Mouse (Mus musculus): ENCODE data around the gene Defa33. TPM values are rescaled to one million over a fixed set of nuclear protein-coding genes. Genes with fewer than 3 reads are reported as not detected.
"Not testable (repeated sequence)": the region's sequence is repeated elsewhere in the genome, so short reads cannot be mapped to it uniquely, and the experiment has no call there.

The Defa33 gene
- total RNA-seq (2015; ENCODE audit: low replicate concordance) (not detected in 2 replicates), total RNA-seq (2017; ENCODE audit: low replicate concordance) (not detected in 2 replicates)

DNA sequence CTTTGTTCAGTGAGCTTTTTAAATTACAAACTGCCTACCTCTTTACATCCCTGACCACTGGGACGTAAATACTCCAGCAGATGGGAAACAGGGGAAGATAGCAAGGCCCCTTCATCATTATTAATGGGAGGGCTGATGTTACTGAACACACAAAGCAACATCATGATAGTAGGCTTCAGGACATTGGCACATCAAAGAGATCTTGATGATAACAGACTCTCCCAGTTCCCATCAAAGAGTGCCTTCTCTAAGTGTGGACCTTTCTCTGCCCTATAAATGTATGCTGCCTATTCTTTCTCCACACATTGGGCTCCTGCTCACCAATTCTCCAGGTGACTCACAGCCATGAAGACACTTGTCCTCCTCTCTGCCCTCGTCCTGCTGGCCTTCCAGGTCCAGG is at the start of gene Defa33:
Gene Defa33, plus strand, starts transcription at position 301 of the 400 bp plus-strand sequence.
- ATAC-seq (replicated peaks; ENCODE audit: low FRiP score, poor library complexity, severe bottlenecking) = not testable (repeated sequence)

DNA sequence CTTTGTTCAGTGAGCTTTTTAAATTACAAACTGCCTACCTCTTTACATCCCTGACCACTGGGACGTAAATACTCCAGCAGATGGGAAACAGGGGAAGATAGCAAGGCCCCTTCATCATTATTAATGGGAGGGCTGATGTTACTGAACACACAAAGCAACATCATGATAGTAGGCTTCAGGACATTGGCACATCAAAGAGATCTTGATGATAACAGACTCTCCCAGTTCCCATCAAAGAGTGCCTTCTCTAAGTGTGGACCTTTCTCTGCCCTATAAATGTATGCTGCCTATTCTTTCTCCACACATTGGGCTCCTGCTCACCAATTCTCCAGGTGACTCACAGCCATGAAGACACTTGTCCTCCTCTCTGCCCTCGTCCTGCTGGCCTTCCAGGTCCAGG is 13.4 kb upstream of the Defa33 start, which contains the start of gene Defa2:
Gene Defa2, plus strand, starts transcription at position 301 of the 400 bp plus-strand sequence.
- ATAC-seq (replicated peaks; ENCODE audit: low FRiP score, poor library complexity, severe bottlenecking) = not testable (repeated sequence)

DNA sequence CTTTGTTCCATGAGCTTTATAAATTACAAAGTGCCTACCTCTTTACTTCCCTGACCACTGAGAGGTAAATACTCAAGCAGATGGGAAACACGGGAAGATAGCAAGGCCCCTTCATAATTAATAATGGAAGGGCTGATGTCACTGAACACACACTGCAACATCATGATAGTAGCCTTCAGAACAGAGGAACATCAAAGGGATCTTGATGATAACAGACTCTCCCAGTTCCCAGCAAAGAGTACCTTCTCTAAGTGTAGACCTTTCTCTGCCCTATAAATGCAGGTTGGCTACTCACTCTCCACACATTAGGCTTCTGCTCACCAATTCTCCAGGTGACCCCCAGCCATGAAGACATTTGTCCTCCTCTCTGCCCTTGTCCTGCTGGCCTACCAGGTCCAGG is 35.5 kb downstream of the Defa33 start, which contains the start of gene Defa36:
Gene Defa36, plus strand, starts transcription at position 301 of the 400 bp plus-strand sequence.
- not testable (repeated sequence) for ATAC-seq (replicated peaks; ENCODE audit: low FRiP score, poor library complexity, severe bottlenecking)

Other genes starting within 250 kb of the Defa33 start
- not detected in 2 replicates for gene Defa22, start 229.5 kb upstream of the Defa33 start, total RNA-seq (2015; ENCODE audit: low replicate concordance)
- gene Defa22, start 229.5 kb upstream of the Defa33 start, total RNA-seq (2017; ENCODE audit: low replicate concordance) = not detected in 2 replicates
- not detected in 2 replicates for gene Defa31, start 200.2 kb upstream of the Defa33 start, total RNA-seq (2015; ENCODE audit: low replicate concordance)
- gene Defa31, start 200.2 kb upstream of the Defa33 start, total RNA-seq (2017; ENCODE audit: low replicate concordance) = not detected in 2 replicates
- not detected in 2 replicates for gene Gm15293, start 190.2 kb upstream of the Defa33 start, total RNA-seq (2015; ENCODE audit: low replicate concordance)
- gene Gm15293, start 190.2 kb upstream of the Defa33 start, total RNA-seq (2017; ENCODE audit: low replicate concordance) = not detected in 2 replicates
- not detected in 2 replicates for gene Gm15292, start 142.1 kb upstream of the Defa33 start, total RNA-seq (2015; ENCODE audit: low replicate concordance)
- not detected in 2 replicates for gene Gm15292, start 142.1 kb upstream of the Defa33 start, total RNA-seq (2017; ENCODE audit: low replicate concordance)
- not detected in 2 replicates for gene Defa27, start 76.3 kb upstream of the Defa33 start, total RNA-seq (2015; ENCODE audit: low replicate concordance)
- not detected in 2 replicates for gene Defa27, start 76.3 kb upstream of the Defa33 start, total RNA-seq (2017; ENCODE audit: low replicate concordance)
- gene Defa29, start 64.8 kb upstream of the Defa33 start, total RNA-seq (2015; ENCODE audit: low replicate concordance) = not detected in 2 replicates
- gene Defa29, start 64.8 kb upstream of the Defa33 start, total RNA-seq (2017; ENCODE audit: low replicate concordance) = not detected in 2 replicates
- not detected in 2 replicates for gene Defa2, start 13.3 kb upstream of the Defa33 start, total RNA-seq (2015; ENCODE audit: low replicate concordance)
- not detected in 2 replicates for gene Defa2, start 13.3 kb upstream of the Defa33 start, total RNA-seq (2017; ENCODE audit: low replicate concordance)
- gene Defa36, start 35.6 kb downstream of the Defa33 start, total RNA-seq (2015; ENCODE audit: low replicate concordance) = not detected in 2 replicates
- not detected in 2 replicates for gene Defa36, start 35.6 kb downstream of the Defa33 start, total RNA-seq (2017; ENCODE audit: low replicate concordance)
- gene Gm7849, start 64.7 kb downstream of the Defa33 start, total RNA-seq (2015; ENCODE audit: low replicate concordance) = not detected in 2 replicates
- gene Gm7849, start 64.7 kb downstream of the Defa33 start, total RNA-seq (2017; ENCODE audit: low replicate concordance) = not detected in 2 replicates
- gene Defa20, start 117.4 kb downstream of the Defa33 start, total RNA-seq (2015; ENCODE audit: low replicate concordance) = not detected in 2 replicates
- gene Defa20, start 117.4 kb downstream of the Defa33 start, total RNA-seq (2017; ENCODE audit: low replicate concordance) = not detected in 2 replicates
- gene Defa32, start 137.2 kb downstream of the Defa33 start, total RNA-seq (2015; ENCODE audit: low replicate concordance) = not detected in 2 replicates
- not detected in 2 replicates for gene Defa32, start 137.2 kb downstream of the Defa33 start, total RNA-seq (2017; ENCODE audit: low replicate concordance)
- not detected in 2 replicates for gene Defa37, start 173.6 kb downstream of the Defa33 start, total RNA-seq (2015; ENCODE audit: low replicate concordance)
- not detected in 2 replicates for gene Defa37, start 173.6 kb downstream of the Defa33 start, total RNA-seq (2017; ENCODE audit: low replicate concordance)
- not detected in 2 replicates for gene Defa28, start 191.2 kb downstream of the Defa33 start, total RNA-seq (2015; ENCODE audit: low replicate concordance)
- not detected in 2 replicates for gene Defa28, start 191.2 kb downstream of the Defa33 start, total RNA-seq (2017; ENCODE audit: low replicate concordance)
- gene Gm7861, start 202.7 kb downstream of the Defa33 start, total RNA-seq (2015; ENCODE audit: low replicate concordance) = not detected in 2 replicates
- gene Gm7861, start 202.7 kb downstream of the Defa33 start, total RNA-seq (2017; ENCODE audit: low replicate concordance) = not detected in 2 replicates
- not detected in 2 replicates for gene Defa26, start 226.4 kb downstream of the Defa33 start, total RNA-seq (2015; ENCODE audit: low replicate concordance)
- gene Defa26, start 226.4 kb downstream of the Defa33 start, total RNA-seq (2017; ENCODE audit: low replicate concordance) = not detected in 2 replicates